Mouse (Mus musculus): ENCODE data around the gene Nup107.
"Not testable (repeated sequence)": the region's sequence is repeated elsewhere in the genome, so short reads cannot be mapped to it uniquely, and the experiment has no call there.

Nup107 gene

DNA sequence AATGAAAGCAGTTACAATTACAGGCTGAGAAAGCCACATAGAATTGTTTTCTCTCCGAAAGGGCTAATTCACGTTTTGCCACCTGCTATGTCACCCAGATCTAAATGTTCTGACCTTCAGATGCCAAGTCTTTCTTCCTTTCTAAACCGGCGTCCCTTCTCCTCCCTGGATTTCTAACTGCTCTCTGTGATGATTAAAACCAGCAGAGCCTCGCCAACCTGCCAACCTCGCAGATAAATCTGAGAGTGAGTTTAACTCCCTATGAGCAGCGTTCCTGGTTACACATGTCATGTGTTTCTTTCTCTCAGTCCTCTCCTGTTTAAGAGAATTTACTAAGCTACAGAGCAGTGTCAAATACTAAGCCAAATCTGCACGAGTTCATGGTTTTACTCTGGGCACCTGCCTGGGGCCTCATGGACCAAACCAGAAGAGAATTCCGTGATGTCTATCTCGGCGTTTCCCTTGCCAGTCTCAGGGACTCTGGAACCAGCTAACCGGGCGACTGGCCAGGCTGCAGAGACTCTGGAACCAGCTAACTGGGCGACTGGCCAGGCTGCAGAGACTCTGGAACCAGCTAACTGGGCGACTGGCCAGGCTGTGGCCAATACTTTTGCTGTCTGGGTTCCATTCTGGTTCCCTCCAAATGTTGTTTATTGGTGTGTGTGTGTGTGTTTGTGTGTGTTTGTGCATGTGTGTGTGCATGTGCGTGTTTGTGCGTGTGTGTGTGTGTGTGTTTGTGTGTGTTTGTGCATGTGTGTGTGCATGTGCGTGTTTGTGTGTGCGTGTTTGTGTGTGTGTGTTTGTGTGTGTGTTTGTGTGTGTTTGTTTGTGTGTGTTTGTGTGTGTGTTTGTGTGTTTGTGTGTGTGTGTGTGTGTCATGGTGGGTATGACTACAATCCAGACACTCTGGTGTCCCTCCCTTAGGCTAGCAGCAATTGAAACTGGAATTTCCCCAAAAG is 74.1 kb downstream of the Nup107 start:
- no peak for DNase-seq (ENCODE audit: low read depth, low spot score)

DNA sequence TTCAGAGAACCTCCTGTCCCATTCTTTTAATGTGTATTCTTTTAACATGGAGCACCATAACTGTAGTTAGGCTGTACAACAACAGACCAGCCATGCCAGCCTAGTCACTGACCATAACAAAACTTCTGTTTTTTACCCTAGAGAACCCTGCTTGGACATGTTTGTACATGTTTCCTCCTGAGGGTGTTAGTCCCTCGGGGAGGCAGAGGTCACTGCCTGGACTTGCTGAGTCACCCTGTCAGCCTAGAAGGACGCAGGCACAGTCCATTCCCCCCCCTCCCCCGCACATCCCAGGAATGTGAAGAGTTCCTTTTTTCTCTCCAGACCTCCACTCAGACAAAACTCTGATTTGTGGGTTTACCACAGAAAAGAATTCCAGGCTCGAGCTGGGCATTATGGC is 74.9 kb downstream of the Nup107 start:
- peak; percentile 39 for DNase-seq (ENCODE audit: low read depth, low spot score)

DNA sequence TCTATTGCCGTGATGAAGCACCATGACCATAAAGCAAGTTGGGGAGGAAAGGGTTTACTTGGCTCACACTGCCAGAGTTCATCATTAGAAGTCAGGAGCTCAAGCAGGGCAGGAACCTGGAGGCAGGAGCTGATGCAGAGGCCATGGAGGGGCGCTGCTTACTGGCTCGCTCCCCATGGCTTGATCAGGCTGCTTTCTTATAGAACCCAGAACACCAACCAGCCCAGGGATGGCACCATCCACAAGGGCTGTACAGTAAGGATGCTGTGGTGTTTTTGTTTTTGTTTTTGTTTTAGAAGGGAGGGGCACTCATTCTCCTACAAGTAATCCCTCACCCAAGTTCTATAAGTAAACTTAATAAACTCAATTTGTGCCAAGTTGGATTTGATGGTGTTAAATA is 75.8 kb downstream of the Nup107 start:
- DNase-seq (ENCODE audit: low read depth, low spot score): no peak

DNA sequence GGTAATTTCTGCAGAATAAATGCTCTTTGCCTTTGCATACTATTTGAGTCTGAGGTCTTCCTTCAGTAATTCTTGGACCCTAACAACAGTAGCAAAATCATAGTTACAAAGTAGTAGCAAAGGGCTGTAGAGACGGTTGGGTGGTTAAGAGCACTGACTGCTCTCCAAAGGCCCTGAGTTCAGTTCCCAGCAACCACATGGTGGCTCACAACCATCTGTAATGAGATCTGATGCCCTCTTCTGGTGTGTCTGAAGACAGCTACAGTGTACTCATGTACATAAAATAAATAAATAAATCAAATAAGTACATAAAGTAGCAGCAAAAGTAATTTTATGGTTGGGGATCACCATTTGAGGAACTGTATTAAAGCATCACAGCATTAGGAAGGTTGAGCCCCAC is 76.9 kb downstream of the Nup107 start:
- not testable (repeated sequence) for DNase-seq (ENCODE audit: low read depth, low spot score)

DNA sequence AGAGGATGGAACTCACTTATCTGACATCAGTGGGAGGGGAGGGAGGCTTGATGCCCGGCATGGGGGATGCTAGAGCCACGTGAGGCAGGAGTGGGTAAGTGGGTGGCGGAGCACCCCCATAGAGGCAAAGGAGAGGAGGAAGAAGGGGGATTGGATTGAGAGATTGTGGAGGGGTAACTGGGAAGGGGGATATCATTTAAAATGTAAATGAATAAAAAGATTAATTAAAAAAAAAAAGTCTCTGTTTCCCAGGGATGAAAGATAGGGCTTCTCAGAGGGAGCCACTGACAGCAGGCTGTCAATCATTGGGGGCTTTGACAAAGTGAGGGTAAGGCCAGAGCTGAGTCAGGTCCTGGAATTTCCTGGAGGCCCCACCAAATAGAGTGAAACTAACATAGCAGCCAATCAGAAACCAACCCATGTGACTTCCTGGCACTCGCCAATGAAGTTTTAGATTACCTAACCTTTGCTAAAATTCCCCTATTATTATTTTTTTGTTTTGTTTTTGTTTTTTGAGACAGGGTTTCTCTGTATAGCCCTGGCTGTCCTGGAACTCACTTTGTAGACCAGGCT is 77.5 kb downstream of the Nup107 start:
- no peak for DNase-seq (ENCODE audit: low read depth, low spot score)

DNA sequence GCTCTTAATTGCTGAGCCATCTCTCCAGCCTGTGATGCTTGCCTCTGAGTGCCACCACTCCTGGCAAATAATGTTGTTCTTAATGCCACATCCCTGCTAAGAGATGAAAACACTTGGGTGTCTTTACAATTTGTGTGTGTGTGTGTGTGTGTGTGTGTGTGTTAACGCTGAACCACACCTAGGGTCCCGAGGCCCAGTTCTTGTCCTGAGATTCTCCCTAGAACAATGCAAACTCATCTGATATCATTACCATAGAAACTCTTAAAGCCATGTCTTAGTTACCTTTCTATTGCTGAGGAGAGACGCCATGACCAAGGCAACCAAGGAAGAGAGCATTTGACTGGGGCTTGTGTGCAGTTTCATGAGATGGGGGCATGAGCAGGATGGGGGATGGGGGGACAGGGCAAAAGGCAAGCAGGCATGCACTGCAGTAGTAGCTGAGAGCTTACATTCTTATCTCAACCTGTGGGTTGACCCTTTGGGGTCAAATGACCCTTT is 78.4 kb downstream of the Nup107 start:
- no peak for DNase-seq (ENCODE audit: low read depth, low spot score)

DNA sequence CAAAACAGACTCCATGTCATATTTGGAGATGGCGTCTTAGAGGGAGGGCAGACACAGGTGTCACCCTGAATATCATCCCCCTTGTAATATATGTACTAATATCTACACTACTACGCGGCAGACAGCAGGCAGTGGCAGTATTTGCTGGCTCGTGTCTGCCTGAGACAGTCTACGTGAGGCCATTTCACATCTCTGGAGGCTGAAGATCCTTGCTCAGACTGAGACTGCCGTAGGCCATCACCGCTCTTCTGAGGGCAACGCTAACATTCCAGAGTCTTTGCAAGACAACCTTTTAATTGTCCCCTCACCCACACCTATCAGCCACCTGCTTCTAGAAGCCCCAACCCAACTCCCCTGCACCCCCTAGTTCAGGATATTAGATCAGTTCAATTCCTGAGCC is 79.0 kb downstream of the Nup107 start:
- DNase-seq (ENCODE audit: low read depth, low spot score): no peak

DNA sequence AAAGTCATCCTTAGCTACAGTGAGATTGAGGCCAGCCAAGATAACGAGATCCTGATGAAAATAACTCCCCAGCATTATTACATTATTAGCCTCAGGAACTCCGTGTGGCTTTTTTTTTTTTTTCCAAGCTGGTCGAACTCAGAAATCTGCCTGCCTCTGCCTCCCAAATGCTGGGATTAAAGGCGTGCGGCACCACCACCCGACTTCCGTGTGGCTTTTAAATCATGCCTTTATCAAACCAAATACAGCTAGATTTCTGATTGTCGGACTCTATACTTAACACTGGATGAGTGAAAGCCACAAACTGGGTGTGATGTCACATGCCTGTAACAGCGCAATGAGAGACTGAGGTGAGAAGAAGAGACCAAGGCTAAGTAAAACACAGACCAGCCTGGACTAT is 79.6 kb downstream of the Nup107 start:
- DNase-seq (ENCODE audit: low read depth, low spot score): no peak

DNA sequence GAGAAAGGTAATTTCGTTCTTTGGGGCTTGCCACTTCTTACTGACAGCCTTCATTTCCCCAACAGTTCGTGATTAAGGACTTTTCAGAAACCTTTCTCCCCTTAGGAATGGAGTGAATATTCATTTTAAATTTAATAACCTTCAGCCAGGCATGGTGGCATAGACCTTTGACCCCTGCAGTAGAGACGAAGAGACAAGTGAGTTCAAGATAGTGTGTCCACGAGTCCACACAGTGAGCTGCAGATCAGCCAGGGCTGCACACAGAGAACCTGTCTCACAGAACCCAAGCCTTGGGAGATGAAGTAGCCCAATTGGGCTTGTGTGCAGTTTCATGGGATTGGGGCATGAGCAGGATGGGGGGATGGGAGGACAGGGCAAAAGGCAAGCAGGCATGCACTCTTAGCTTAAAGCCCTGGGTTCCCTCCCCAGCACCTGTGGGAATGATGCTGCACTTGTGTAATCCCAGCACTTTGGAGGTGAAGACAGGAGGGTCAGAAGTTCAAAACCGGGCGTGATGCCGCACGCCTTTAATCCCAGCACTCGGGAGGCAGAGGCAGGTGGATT is 80.2 kb downstream of the Nup107 start:
- no peak for DNase-seq (ENCODE audit: low read depth, low spot score)

DNA sequence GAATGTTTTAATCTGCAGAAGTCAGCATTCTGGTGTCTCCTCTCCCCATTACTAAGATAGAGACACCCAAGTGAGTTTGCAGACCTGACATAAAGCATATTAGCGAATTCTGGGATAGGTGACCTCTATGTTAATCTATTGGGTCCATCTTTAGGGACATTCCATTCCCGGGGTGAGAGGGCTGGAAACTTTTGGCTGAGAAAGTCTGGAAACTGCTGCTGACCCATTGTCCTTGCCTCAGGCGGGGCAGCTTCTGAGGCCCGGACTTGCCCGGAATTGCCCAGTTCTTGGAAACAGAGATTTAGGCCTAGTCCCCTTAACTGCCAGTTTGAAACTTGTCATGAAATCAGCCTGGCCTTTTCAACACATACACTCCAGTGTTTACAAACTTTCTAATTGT is 81.1 kb downstream of the Nup107 start:
- no peak for DNase-seq (ENCODE audit: low read depth, low spot score)

DNA sequence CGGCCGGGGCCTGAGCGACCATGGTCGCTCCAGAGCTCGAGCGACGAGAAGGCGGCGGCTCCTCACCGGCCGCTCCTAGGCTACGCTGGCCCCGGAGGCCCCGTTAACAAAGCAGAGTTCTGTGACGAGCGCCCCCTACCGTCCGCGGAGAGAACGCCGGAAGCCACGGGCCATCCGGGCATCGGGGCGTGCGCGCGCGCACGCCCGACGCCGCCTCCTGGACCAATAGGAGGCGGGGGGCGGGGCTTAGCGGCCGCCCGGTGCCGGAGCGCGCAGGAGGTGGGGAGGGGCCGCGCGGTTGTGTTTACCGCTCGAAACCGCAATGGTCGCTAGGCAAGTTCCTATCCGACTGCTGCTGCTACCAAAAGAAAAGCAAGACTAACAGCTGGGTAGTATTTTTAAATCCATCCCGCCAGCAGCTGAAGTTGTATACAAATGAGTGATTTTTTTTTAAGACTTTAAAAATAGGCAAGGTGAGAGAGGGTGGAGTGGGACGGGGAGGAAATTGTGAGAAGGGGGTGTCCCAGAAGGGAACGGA is 81.8 kb downstream of the Nup107 start, which contains the start of gene Mdm2:
Gene Mdm2 (minus strand): TSS at position 155 of the 538 bp plus-strand sequence.
- DNase-seq (ENCODE audit: low read depth, low spot score): peak; percentile 94

DNA sequence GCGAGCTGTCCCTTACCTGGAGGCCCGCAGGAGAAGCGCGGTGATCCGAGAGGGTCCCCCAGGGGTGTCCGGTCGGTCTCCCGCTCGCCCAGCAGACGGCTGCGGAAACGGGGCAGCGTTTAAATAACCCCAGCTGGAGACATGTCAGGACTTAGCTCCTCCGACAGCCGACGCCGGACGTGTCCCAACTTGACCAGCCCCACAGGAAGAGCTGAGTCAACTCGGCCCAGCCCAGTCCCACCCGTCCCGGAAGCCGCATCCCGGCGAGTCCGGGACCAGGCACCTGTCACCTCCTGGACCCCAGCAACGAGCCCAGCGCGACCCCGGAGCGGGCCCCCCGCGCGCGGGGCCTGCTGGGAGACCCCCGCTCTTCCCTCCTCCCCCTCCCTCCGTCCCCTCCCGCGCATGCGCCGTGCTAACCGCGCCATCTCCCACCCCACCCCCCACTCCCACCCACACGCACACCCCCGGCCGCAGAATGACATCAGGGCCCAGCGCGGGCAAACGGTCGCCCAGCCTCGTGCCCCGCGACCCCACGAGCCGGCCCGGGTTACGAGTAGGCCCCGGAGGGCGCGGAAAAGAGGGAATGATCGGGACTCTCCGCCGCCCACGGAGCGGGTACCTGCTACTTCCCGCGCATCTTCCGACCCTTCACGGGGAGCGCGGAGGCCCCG is 82.4 kb downstream of the Nup107 start:
- peak; percentile 70 for DNase-seq (ENCODE audit: low read depth, low spot score)

DNA sequence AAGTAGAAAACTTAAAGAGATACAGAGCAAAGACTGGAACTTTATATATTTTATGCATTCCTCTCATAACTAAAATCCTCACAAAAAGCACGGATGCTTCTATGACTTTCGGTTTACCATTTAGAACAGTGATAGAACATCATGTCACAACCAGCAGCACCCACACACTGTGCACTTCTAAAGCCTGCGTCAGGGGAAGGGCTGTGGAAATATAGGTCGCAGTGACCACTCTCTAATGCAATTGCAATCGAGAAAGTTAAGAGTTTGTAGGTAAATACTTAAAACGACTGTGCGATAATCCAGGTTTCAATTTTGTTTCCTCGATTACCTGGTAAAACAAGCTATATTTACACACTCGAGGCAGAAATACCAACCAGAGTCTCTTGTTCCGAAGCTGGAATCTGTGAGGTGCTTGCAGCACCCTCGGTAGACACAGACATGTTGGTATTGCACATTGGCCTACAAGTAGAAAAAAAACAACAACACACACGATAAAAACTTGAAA is 83.1 kb downstream of the Nup107 start:
- no peak for DNase-seq (ENCODE audit: low read depth, low spot score)

DNA sequence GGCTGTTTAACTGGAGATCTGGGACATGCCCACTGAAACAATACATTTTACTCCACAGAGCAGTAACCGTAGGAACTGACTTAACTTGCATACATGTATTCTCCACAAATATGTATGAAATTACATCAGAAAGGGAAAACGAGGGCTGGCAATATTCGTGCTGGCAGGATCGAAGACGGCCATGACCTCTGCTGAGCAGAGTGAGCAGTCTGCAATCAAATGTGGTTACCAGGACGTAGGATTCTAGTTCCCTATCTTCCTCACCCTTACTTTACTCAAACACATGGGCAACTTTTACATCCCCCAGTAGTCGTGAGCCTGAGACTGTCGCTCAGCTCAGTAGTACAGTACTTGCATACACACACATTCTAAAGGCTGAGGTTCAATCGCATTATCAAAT is 83.6 kb downstream of the Nup107 start:
- DNase-seq (ENCODE audit: low read depth, low spot score): no peak

DNA sequence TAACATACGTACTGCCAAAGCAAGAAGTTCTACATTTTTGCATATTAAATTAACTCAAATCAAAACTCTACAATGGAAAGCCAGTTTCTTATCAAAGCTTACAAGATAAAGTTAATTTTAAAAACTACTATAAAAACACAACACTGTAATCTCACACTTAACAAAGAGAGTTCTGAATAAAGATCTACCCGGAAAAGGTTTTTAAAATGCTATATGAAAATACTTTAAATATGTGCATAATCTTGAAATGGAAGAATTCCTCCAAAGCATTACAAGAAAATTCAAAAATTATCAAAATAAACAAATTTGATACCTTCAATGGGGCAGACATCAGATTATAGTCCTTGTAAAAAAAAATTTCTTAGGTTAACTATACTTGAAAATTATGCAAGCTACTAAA is 84.1 kb downstream of the Nup107 start:
- no peak for DNase-seq (ENCODE audit: low read depth, low spot score)

DNA sequence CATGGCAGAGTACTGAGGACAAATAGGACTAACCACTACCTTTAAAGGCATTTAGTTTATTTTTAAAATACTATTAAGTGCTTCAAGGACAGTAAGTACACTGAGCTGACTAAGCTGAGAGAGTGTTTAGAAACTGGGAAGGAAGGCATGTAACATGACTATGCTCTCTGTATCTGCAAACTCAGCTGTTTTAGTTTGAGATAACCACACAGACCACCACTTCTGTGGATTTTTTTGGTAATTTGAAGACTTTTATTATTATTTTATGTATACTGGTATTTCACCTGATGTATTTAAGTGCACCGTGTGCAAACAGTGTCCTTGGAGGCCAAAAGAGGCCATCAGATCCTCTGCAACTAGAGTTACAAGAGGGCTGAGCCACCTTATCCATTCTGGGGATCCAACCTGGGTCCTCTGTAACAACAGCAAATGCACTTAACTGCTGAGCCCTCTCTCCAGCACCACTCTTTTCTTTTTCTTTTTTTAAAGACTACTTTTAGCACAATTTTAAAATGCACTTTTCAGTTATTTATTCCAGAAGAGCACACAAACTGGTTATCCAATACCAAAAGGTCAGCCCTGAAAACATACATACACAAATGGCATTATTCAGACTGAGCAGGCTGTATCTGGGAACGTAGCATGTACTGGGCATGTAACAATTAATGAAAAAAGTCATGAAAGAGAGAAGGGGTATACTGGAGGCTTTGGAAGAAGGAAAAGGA is 85.2 kb downstream of the Nup107 start:
- no peak for DNase-seq (ENCODE audit: low read depth, low spot score)

DNA sequence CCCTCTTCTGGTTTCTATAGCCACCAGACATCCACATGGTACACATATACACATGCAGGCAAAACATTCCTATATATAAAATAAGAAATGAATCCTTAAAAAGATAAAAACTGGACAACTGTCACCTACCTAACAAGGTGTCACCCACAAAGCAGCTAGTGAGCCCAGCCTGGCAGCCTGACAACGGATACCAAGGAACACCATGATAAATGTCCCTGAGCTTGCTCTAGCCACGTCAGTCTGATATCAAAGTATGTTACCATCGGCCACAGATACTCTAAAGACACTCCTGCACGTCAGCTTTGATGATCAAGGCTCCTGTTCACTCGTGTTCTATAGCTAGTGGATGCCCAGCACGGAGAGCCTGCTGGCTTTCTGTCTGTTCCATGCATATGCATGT is 86.1 kb downstream of the Nup107 start:
- DNase-seq (ENCODE audit: low read depth, low spot score): no peak

DNA sequence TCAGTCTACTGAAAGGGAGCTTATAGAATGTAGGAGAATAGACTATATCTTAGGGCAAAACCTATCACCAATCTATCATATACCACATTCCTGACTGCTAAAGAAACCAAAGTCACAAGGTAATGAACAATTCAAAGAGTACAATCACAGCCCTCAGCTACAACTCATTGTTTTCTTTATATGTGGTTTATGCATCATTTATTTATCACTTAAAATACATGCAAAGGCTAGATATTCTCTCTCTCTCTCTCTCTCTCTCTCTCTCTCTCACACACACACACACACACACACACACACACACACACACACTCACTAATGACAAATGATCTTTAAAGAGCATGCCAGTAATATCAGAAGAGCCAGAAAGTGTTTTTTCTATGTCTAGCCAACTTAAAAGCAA is 86.7 kb downstream of the Nup107 start:
- DNase-seq (ENCODE audit: low read depth, low spot score): no peak

DNA sequence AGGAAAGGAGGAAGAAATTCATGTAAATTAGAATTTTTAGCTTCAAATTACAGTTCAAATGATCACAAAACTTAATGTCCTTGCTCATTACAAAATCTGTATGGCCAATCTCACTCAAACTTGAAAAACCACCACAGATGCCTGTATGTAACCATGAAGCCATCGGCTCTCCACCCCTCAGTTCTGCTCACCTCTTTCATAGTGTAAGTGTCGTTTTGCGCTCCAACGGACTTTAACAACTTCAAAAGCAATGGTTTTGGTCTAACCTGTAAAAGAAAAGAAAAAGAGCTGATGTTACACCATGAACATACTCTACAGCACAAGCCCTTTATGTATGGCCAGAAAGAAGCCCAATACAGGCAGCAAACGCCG is 87.6 kb downstream of the Nup107 start:
- no peak for DNase-seq (ENCODE audit: low read depth, low spot score)

DNA sequence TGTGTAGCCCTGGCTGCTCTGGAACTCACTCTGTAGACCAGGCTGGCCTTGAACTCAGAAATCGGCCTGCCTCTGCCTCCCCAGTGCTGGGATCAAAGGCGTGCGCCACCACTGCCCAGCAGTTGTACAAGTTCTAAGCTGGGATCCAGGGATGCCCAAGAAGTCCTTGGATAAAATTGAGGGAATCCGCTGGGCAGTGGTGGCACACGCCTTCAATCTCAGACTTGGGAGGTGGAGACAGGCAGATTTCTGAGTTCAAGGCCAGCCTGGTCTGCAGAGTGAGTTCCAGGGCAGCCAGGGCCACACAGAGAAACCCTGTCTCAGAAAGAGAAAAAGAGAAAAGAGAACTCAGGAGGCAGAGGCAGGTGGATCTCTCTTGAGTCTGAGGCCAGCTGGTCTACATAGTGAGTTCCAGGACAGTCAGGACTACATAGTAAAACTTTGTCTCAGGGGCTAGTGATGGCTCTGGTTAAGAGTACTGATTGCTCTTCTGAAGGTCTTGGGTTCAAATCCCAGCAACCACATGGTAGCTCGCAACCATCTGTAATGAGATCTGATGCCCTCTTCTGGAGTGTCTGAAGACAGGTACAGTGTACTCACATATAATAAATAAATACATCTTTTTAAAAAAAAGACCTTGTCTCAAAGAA is 88.1 kb downstream of the Nup107 start:
- not testable (repeated sequence) for DNase-seq (ENCODE audit: low read depth, low spot score)
